Mouse (Mus musculus) effector memory CD4-positive, alpha-beta T cell, adult 5 months (primary cell): Measurements from ENCODE around the gene Adcy4. TPM values are rescaled to one million over a fixed set of nuclear protein-coding genes. Genes with fewer than 3 reads are reported as not detected.

ENCODE experiments used
- polyA plus RNA-seq: library from polyadenylated mRNA; unstranded; fragments of 100-300 nt; shearing (Covaris generic); gene quantifications from one replicate; pipeline ENCODE4 v1.2.1, GENCODE M21; 2017

Gene Adcy4
- polyA plus RNA-seq: not detected

GRCm38 (mm10) chr14:55783958-55784235 is at the start of gene Adcy4:
Gene Adcy4 (minus strand): TSS chr14:55784095.

GRCm38 (mm10) chr14:55822991-55823762 is 39.3 kb upstream of the Adcy4 start, which contains the start of gene Nfatc4:
Gene Nfatc4 (plus strand): TSS chr14:55823144.

GRCm38 (mm10) chr14:55788256-55789050 is 4.6 kb upstream of the Adcy4 start, which contains the start of gene Ripk3:
Gene Ripk3 (minus strand): TSS chr14:55788865.

DNA sequence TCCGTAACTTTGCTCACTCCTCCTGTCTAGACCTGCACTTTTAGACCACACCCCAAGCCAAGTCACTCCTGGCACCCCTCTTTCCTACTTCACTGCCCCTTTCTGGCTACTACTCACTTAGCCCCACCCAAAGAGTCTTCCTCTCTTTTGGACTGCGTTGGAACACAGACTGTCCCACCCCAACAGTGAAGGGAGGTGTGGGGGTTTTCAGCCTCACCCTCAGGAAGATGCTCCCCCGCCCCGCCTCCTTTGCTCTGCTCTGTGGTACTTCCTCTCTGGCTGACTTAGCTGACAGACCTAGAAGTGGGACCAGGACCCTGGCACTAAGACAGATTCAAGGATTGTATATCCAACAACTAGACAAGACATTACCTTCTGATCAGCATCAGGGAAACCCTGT is 18.2 kb downstream of the Adcy4 start, which contains the start of gene Ltb4r1:
TSS of gene Ltb4r1 (plus strand) at position 267 of the 400 bp plus-strand sequence.

GRCm38 (mm10) chr14:55761163-55761562 is 22.7 kb downstream of the Adcy4 start, which contains the start of gene Ltb4r2:
Gene Ltb4r2 (plus strand): TSS chr14:55761428.

GRCm38 (mm10) chr14:55758363-55758784 is 25.5 kb downstream of the Adcy4 start, which contains the start of gene Cideb:
Gene Cideb (minus strand): TSS chr14:55758458.

GRCm38 (mm10) chr14:55745180-55745860 is 38.6 kb downstream of the Adcy4 start, which contains the start of the genes Dhrs1 and Nop9:
Gene Dhrs1 (minus strand): TSS chr14:55745690.
Gene Nop9 (plus strand): TSS chr14:55745693.

DNA sequence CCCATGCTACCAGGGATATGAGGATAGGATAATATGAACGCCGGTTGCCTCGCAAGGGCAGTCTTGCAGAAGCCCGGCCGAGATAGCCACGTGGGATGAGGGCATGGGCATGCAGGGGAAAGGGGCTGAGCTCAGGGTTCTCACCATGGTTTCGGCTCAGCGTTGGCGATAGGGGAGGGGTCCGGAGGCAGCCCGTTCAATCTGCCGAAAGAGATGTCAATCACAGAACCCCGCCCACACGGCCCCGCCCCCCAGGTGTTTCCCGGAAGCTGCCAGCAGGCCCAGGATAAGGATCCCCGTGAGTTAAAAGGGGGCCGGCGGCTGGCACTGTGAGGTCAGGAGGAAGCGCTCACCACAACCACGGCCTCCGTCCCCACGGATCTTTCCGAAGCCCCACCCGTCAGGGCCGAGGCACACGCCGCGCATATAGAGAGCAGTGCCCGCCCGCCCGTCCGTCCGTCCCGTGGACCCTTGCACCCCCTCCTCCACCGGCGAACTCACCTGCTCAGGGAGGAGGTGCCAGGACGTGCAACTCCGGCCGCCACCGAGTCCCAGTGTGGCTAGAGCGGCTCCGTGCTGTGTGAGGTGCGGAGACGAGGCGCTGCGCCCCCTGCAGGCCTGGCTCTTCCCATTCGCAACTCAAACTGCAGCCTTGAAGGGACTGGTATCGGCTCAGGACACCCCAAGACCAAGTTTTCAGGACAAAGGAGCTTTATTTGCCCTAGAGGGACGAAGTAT is 62.0 kb downstream of the Adcy4 start, which contains the start of gene Rabggta:
TSS of gene Rabggta (minus strand) at position 564 of the 738 bp plus-strand sequence.

Other genes starting within 250 kb of the Adcy4 start
- 14.1 TPM for gene Pck2, start 243.8 kb downstream of the Adcy4 start, polyA plus RNA-seq
- 104 TPM for gene Dcaf11, start 224.1 kb downstream of the Adcy4 start, polyA plus RNA-seq
- 4.2 TPM for gene A730061H03Rik, start 223.7 kb downstream of the Adcy4 start, polyA plus RNA-seq
- gene Fitm1, start 208.5 kb downstream of the Adcy4 start, polyA plus RNA-seq: not detected
- 723 TPM for gene Psme1, start 206.0 kb downstream of the Adcy4 start, polyA plus RNA-seq
- gene Emc9, start 198.8 kb downstream of the Adcy4 start, polyA plus RNA-seq: 16.6 TPM
- gene Psme2, start 193.0 kb downstream of the Adcy4 start, polyA plus RNA-seq: 460 TPM
- gene Rnf31, start 192.4 kb downstream of the Adcy4 start, polyA plus RNA-seq: 41.5 TPM
- gene Irf9, start 180.5 kb downstream of the Adcy4 start, polyA plus RNA-seq: 60.1 TPM
- 0.65 TPM for gene Rec8, start 166.1 kb downstream of the Adcy4 start, polyA plus RNA-seq
- 64.4 TPM for gene Ipo4, start 148.1 kb downstream of the Adcy4 start, polyA plus RNA-seq
- not detected for gene Gm49378, start 146.2 kb downstream of the Adcy4 start, polyA plus RNA-seq
- 65.5 TPM for gene Tm9sf1, start 140.3 kb downstream of the Adcy4 start, polyA plus RNA-seq
- gene Tssk4, start 133.9 kb downstream of the Adcy4 start, polyA plus RNA-seq: 0.59 TPM
- gene Mdp1, start 123.6 kb downstream of the Adcy4 start, polyA plus RNA-seq: 52.4 TPM
- gene Gmpr2, start 112.2 kb downstream of the Adcy4 start, polyA plus RNA-seq: 32.1 TPM
- gene Nedd8, start 112.0 kb downstream of the Adcy4 start, polyA plus RNA-seq: 214 TPM
- 351 TPM for gene Tinf2, start 102.3 kb downstream of the Adcy4 start, polyA plus RNA-seq
- gene Tgm1, start 70.2 kb downstream of the Adcy4 start, polyA plus RNA-seq: not detected
- gene Rabggta, start 61.8 kb downstream of the Adcy4 start, polyA plus RNA-seq: 89.4 TPM
- 22.6 TPM for gene Dhrs1, start 38.4 kb downstream of the Adcy4 start, polyA plus RNA-seq
- 51.0 TPM for gene Nop9, start 38.4 kb downstream of the Adcy4 start, polyA plus RNA-seq
- not detected for gene Cideb, start 25.6 kb downstream of the Adcy4 start, polyA plus RNA-seq
- 0.14 TPM for gene Ltb4r2, start 22.7 kb downstream of the Adcy4 start, polyA plus RNA-seq
- gene Ltb4r1, start 18.1 kb downstream of the Adcy4 start, polyA plus RNA-seq: 0.27 TPM
- 60.3 TPM for gene Ripk3, start 4.8 kb upstream of the Adcy4 start, polyA plus RNA-seq
- not detected for gene Nfatc4, start 39.0 kb upstream of the Adcy4 start, polyA plus RNA-seq
- not detected for gene Nynrin, start 69.9 kb upstream of the Adcy4 start, polyA plus RNA-seq
- 0.10 TPM for gene Cbln3, start 100.3 kb upstream of the Adcy4 start, polyA plus RNA-seq
- 89.2 TPM for gene Khnyn, start 100.9 kb upstream of the Adcy4 start, polyA plus RNA-seq
- gene Sdr39u1, start 116.2 kb upstream of the Adcy4 start, polyA plus RNA-seq: 29.4 TPM
- not detected for gene Cma1, start 160.6 kb upstream of the Adcy4 start, polyA plus RNA-seq
- not detected for gene Cma2, start 166.9 kb upstream of the Adcy4 start, polyA plus RNA-seq
- not detected for gene Mcpt1, start 233.9 kb upstream of the Adcy4 start, polyA plus RNA-seq
- gene Mcpt9, start 246.4 kb upstream of the Adcy4 start, polyA plus RNA-seq: not detected